Mouse (Mus musculus) C2C12 (cell line): ENCODE measurements at regions not wholly inside any gene's neighbourhood (a gene's known extent, or its start where the extent isn't known, plus 50 kb on each side); places are given as distances from the start of the nearest gene placed in this dataset.

Source experiments
- H3K27me3 ChIP-seq: one replicate; pipeline ENCODE4 v1.6.1; 2011; ENCODE audit not compliant: control insufficient read depth, insufficient read depth, insufficient read length
- H3K36me3 ChIP-seq: one replicate; pipeline ENCODE4 v1.6.1; 2011; ENCODE audit not compliant: control insufficient read depth, insufficient read depth
- H3K4me3 ChIP-seq: one replicate; pipeline ENCODE4 v1.5.1; 2011; ENCODE audit warnings: mild to moderate bottlenecking, control low read depth; ENCODE audit not compliant: poor library complexity, insufficient read depth, severe bottlenecking
- H3K79me2 ChIP-seq: one replicate; pipeline ENCODE4 v1.6.1; 2011; ENCODE audit not compliant: control insufficient read depth, insufficient read depth
- H3K79me3 ChIP-seq: one replicate; pipeline ENCODE4 v1.6.1; 2011; ENCODE audit warnings: low read depth, control low read depth
- H3ac ChIP-seq: one replicate; pipeline ENCODE3; 2011; ENCODE audit warnings: low read depth; ENCODE audit not compliant: control insufficient read depth, insufficient read length
- CEBPB ChIP-seq: IDR thresholded peaks from one replicate; pipeline ENCODE4 v1.6.1; 2011; ENCODE audit warnings: low read depth, mild to moderate bottlenecking, control low read depth, moderate library complexity
- CTCF ChIP-seq: IDR thresholded peaks from one replicate; pipeline ENCODE4 v1.5.1; 2011; ENCODE audit not compliant: control insufficient read depth, insufficient read depth, insufficient read length
- FOSL1 ChIP-seq: IDR thresholded peaks from one replicate; pipeline ENCODE4 v1.8.0; 2011; ENCODE audit warnings: mild to moderate bottlenecking, low read length; ENCODE audit not compliant: poor library complexity, insufficient read depth, severe bottlenecking
- MAX ChIP-seq: IDR thresholded peaks from one replicate; pipeline ENCODE4 v1.6.1; 2011; ENCODE audit warnings: mild to moderate bottlenecking, control low read depth
- MYOD1 ChIP-seq: IDR thresholded peaks from one replicate; pipeline ENCODE4 v1.6.1; 2011; ENCODE audit warnings: low read depth; ENCODE audit not compliant: control insufficient read depth, insufficient read length
- MYOG ChIP-seq: IDR thresholded peaks from one replicate; pipeline ENCODE4 v1.6.1; 2011; ENCODE audit not compliant: control insufficient read depth, insufficient read length; ENCODE audit errors: extremely low read depth
- USF1 ChIP-seq: IDR thresholded peaks from one replicate; pipeline ENCODE4 v1.6.1; 2011; ENCODE audit warnings: low read depth, mild to moderate bottlenecking, control low read depth, moderate library complexity

GRCm38 (mm10) chr9:122595120-122595943 is 151.8 kb upstream of the Topaz1 start:
- H3K79me2 ChIP-seq = no peaks in the 10 kb centered on the region
- no peaks in the 10 kb centered on the region for H3K79me3 ChIP-seq
- H3K27me3 ChIP-seq = peaks cover 32% of the 10 kb centered on the region
- H3ac ChIP-seq = no peak overlapping the region
- no peak overlapping the region for H3K4me3 ChIP-seq
- H3K36me3 ChIP-seq = no peaks in the 10 kb centered on the region
- TF ChIP-seq FOSL1 = no peak
- TF ChIP-seq MYOD1 = no peak
- no peak for TF ChIP-seq CTCF
- no peak for TF ChIP-seq CEBPB
- no peak for TF ChIP-seq USF1
- no peak for TF ChIP-seq MAX
- TF ChIP-seq MYOG = no peak

GRCm38 (mm10) chr9:122603106-122603505 is 144.0 kb upstream of the Topaz1 start:
- H3K27me3 ChIP-seq = peaks cover 4% of the 10 kb centered on the region
- H3ac ChIP-seq = no peak overlapping the region
- no peak overlapping the region for H3K4me3 ChIP-seq
- TF ChIP-seq CEBPB (no peak), CTCF (no peak), MAX (no peak), USF1 (no peak)
- H3K79me2 ChIP-seq = no peaks in the 10 kb centered on the region
- H3K36me3 ChIP-seq = no peaks in the 10 kb centered on the region
- H3K79me3 ChIP-seq = no peaks in the 10 kb centered on the region

GRCm38 (mm10) chr9:122609616-122610015 is 137.5 kb upstream of the Topaz1 start:
- TF ChIP-seq CEBPB = no peak
- TF ChIP-seq CTCF = no peak
- Histone ChIP-seq H3K79me2 (no peaks in the 10 kb centered on the region), H3K4me3 (no peak overlapping the region), H3K27me3 (peaks cover 10% of the 10 kb centered on the region), H3ac (no peak overlapping the region), H3K36me3 (no peaks in the 10 kb centered on the region), H3K79me3 (no peaks in the 10 kb centered on the region)

GRCm38 (mm10) chr9:122610918-122611317 is 136.2 kb upstream of the Topaz1 start:
- TF ChIP-seq CTCF = no peak
- no peak for TF ChIP-seq MYOD1
- no peak for TF ChIP-seq FOSL1
- TF ChIP-seq USF1 = no peak
- no peak overlapping the region for H3K4me3 ChIP-seq
- no peaks in the 10 kb centered on the region for H3K36me3 ChIP-seq

GRCm38 (mm10) chr9:122614579-122615252 is 132.4 kb upstream of the Topaz1 start:
- peaks cover 15% of the 10 kb centered on the region for H3K27me3 ChIP-seq
- H3K79me3 ChIP-seq = no peaks in the 10 kb centered on the region
- H3K4me3 ChIP-seq = no peak overlapping the region
- H3K79me2 ChIP-seq = no peaks in the 10 kb centered on the region
- no peak for TF ChIP-seq MYOD1
- no peak for TF ChIP-seq FOSL1
- no peak for TF ChIP-seq CEBPB
- TF ChIP-seq MYOG = no peak
- no peak for TF ChIP-seq MAX
- TF ChIP-seq USF1 = no peak
- TF ChIP-seq CTCF = no peak
- no peaks in the 10 kb centered on the region for H3K36me3 ChIP-seq
- no peak overlapping the region for H3ac ChIP-seq

More at GRCm38 (mm10) chr9:122610918-122611317, 136.2 kb upstream of the Topaz1 start:
- Histone ChIP-seq H3ac (no peak overlapping the region), H3K27me3 (peaks cover 10% of the 10 kb centered on the region), H3K79me2 (no peaks in the 10 kb centered on the region), H3K79me3 (no peaks in the 10 kb centered on the region)

- Histone ChIP-seq H3K4me3 (no peak overlapping the region), H3K79me2 (no peaks in the 10 kb centered on the region), H3K27me3 (peaks cover 15% of the 10 kb centered on the region), H3ac (no peak overlapping the region), H3K36me3 (no peaks in the 10 kb centered on the region), H3K79me3 (no peaks in the 10 kb centered on the region)
- TF ChIP-seq USF1 (no peak), MAX (no peak), MYOG (no peak), FOSL1 (no peak), CTCF (no peak), CEBPB (no peak), MYOD1 (no peak)
Observed at GRCm38 (mm10) chr9:122615351-122615750, 131.8 kb upstream of the Topaz1 start.
